Mouse (Mus musculus) neural tube, embryonic 14.5 days (tissue): ENCODE data around the gene Srsf7. TPM values are rescaled to one million over a fixed set of nuclear protein-coding genes. Genes with fewer than 3 reads are reported as not detected.

Experiments
- ATAC-seq: fragments of 200-750 bp; cut with Nextera tagmentation; 2 replicates; pipeline ENCODE4 v1.8.0; 2017; ENCODE audit warnings: low read depth, mild to moderate bottlenecking, moderate TSS enrichment, moderate library complexity
- H3K27ac ChIP-seq: fragments of 300-500 bp; sonication (generic); 2 replicates; pipeline ENCODE4 v1.5.1; 2014; ENCODE audit warnings: low read depth, mild to moderate bottlenecking, control low read depth, low read length, moderate library complexity, mixed read lengths
- H3K27me3 ChIP-seq: fragments of 300-500 bp; sonication (generic); 2 replicates; pipeline ENCODE4 v1.6.1; 2014; ENCODE audit warnings: low read length; ENCODE audit not compliant: control insufficient read depth, insufficient read depth
- H3K36me3 ChIP-seq: fragments of 300-500 bp; sonication (generic); 2 replicates; pipeline ENCODE4 v1.6.1; 2014; ENCODE audit warnings: low read length, mixed read lengths; ENCODE audit not compliant: control insufficient read depth, insufficient read depth
- H3K4me1 ChIP-seq: fragments of 300-500 bp; sonication (generic); 2 replicates; pipeline ENCODE4 v1.6.1; 2014; ENCODE audit warnings: low read length; ENCODE audit not compliant: control insufficient read depth, insufficient read depth
- H3K4me2 ChIP-seq: fragments of 300-500 bp; sonication (generic); 2 replicates; pipeline ENCODE4 v1.6.1; 2014; ENCODE audit warnings: mild to moderate bottlenecking, low read depth, low read length, control low read depth
- H3K4me3 ChIP-seq: fragments of 300-500 bp; sonication (generic); 2 replicates; pipeline ENCODE4 v1.5.1; 2014; ENCODE audit warnings: low read depth, low read length, control low read depth, mixed read lengths
- H3K9ac ChIP-seq: fragments of 300-500 bp; sonication (generic); replicated peaks from 2 replicates; pipeline ENCODE4 v1.6.1; 2014; ENCODE audit warnings: low read depth, mild to moderate bottlenecking, control low read depth, low read length, mixed read lengths
- H3K9me3 ChIP-seq: fragments of 300-500 bp; sonication (generic); 2 replicates; pipeline ENCODE4 v1.6.1; 2016; ENCODE audit warnings: low read length; ENCODE audit not compliant: control insufficient read depth
- WGBS: fragments of 180-500 bp; shearing (Covaris S2); extraction: QIAGEN DNeasy Blood & Tissue Kit; methylation state at CpG from one replicate; pipeline ENCODE4 v1.1.7; 2014; 5-methylcytosine and 5-hydroxymethylcytosine counted together
- polyA plus RNA-seq: library from polyadenylated mRNA; unstranded; fragments of >200 nt; fragmentation: Nextera tagmentation; extraction: Ambion mirVana; gene quantifications from 2 replicates; pipeline ENCODE4 v1.2.1, GENCODE M21; 2014

The Srsf7 gene
- polyA plus RNA-seq, 1 experiment from 2014 or later = 400 TPM

DNA sequence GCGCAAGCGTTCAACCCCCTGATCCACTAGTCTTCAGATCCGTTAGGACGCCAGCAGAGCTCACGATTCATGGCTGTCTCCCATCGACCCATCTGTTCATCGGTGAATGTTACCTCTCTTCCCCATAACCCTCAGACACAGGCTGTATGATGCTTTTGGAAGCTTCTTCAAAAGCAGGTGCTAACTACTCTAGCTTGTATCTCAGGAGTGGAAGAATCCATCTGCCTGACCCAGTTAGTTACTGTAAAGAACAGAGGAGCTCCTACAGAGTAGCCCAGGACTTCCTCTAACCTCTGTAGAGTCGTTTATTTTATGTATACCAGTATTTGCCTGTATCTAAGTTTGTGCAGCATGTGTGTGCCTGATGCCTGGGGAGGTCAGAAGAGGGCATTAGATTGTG, 50.2 kb downstream of the Srsf7 start:
- Histone ChIP-seq H3K4me3 (no peak overlapping the region), H3K9ac (no peak overlapping the region), H3K27ac (no peak overlapping the region), H3K27me3 (no peaks in the 10 kb centered on the region), H3K4me1 (no peaks in the 10 kb centered on the region), H3K36me3 (no peaks in the 10 kb centered on the region), H3K4me2 (no peak overlapping the region), H3K9me3 (no peaks in the 10 kb centered on the region)
- 92% methylated on average over 8 of the region's 8 CpGs for WGBS
- no peak for ATAC-seq

DNA sequence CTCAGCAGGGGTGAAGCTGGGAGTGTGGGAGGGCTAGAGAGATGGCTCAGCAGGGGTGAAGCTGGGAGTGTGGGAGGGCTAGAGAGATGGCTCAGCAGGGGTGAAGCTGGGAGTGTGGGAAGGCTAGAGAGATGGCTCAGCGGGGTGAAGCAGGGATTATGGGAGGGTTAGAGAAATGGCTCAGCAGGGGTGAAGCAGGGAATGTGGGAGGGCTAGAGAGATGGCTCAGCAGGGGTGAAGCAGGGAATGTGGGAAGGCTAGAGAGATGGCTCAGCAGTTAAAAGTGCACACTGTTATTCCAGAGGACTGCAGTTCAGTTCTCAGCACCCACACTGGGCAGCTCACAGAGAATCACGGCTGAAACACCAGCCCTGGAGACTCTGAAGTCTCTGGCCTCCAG, 53.5 kb downstream of the Srsf7 start:
- Histone ChIP-seq H3K9me3 (no peaks in the 10 kb centered on the region), H3K27me3 (no peaks in the 10 kb centered on the region), H3K4me1 (no peaks in the 10 kb centered on the region), H3K9ac (no peak overlapping the region), H3K4me3 (no peak overlapping the region), H3K27ac (no peak overlapping the region), H3K36me3 (no peaks in the 10 kb centered on the region), H3K4me2 (no peak overlapping the region)
- WGBS = 74% methylated on average over 2 of the region's 2 CpGs
- no peak for ATAC-seq

DNA sequence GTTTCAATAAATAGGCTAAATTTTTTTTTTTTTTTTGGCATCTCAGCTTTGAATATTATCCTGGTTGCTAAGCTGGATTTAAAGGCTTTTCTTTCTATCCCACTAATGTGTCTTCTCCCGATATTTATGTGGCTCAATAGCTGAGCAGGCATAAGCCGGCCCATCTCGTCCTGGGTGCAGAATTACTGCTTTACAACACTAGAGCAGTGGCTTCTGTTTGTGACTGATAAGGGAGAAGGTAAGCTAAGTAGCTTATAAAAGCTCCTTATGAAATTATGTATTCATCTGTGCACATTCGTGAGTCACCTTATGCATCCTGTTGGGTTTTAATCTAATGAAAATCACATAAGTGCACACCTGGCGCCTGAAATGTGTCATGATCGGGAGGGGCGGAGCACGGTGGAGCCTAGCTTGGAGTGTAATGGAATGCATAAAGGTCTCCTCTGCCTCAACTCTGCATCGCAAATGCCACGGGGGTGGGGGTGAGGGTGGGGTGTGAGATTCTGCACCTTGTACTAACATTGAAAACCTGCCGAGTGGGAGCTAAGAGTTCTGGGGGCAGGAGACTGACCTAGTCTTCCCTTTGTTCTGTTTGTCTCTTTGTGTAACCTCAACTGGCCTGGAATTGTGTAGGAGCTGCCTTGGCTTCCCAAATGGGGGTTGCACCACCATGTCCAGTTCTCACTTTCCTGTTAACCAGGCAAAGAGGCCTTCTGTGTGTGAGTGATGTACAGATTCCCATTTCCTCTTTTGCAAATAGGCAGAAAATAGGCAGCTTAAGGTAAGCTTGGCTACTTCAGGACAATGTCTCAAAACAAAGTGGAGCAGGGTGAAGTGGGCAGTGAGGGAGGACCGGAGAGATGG, 54.1 kb downstream of the Srsf7 start:
- H3K4me3 ChIP-seq = no peak overlapping the region
- no peak for ATAC-seq

DNA sequence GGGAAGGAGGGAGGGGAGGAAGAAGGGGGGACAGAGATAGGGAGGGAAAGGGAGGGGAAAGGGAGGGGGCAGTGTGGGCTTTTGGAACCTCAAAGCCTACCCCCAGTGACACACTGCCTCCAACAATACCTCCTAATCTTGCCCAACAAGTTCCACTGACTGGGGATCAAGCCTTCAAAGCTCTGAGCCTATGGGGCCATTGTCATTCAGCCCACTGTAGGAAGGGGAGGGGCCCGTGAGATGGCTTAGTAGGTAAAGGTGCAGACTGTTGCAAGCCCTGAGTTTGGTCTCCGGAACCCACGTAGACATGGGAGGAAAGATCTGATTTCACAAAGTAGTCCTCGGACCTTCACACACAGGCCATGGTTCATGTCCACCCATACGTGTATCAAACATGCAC, 55.8 kb downstream of the Srsf7 start:
- Histone ChIP-seq H3K4me3 (no peak overlapping the region), H3K4me1 (no peaks in the 10 kb centered on the region), H3K9me3 (no peaks in the 10 kb centered on the region), H3K4me2 (no peak overlapping the region), H3K27ac (no peak overlapping the region), H3K36me3 (no peaks in the 10 kb centered on the region), H3K9ac (no peak overlapping the region), H3K27me3 (no peaks in the 10 kb centered on the region)
- 31% methylated on average over 5 of the region's 5 CpGs for WGBS
- ATAC-seq = no peak

More for the DNA sequence above, 54.1 kb downstream of the Srsf7 start:
- Histone ChIP-seq H3K4me1 (no peaks in the 10 kb centered on the region), H3K4me2 (no peak overlapping the region), H3K9ac (no peak overlapping the region), H3K36me3 (no peaks in the 10 kb centered on the region), H3K9me3 (no peaks in the 10 kb centered on the region), H3K27ac (no peak overlapping the region), H3K27me3 (no peaks in the 10 kb centered on the region)
- 75% methylated on average over 12 of the region's 12 CpGs for WGBS

Other genes starting within 250 kb of the Srsf7 start
- gene Hnrnpll, start 145.0 kb downstream of the Srsf7 start, polyA plus RNA-seq = 66.5 and 69.3 TPM in 2 replicates
- gene Galm, start 79.8 kb downstream of the Srsf7 start, polyA plus RNA-seq = 0.79 and 1.7 TPM in 2 replicates
- 0.11 and 0.14 TPM in 2 replicates for gene Ttc39d, start 153 bp upstream of the Srsf7 start, polyA plus RNA-seq
- gene Gemin6, start 17.1 kb upstream of the Srsf7 start, polyA plus RNA-seq = 17.2 and 17.9 TPM in 2 replicates
- gene Morn2, start 82.9 kb upstream of the Srsf7 start, polyA plus RNA-seq = 56.7 and 60.1 TPM in 2 replicates
- gene Dhx57, start 83.2 kb upstream of the Srsf7 start, polyA plus RNA-seq = 52.8 and 60.1 TPM in 2 replicates
- gene Arhgef33, start 100.1 kb upstream of the Srsf7 start, polyA plus RNA-seq = 1.5 and 3.1 TPM in 2 replicates
- 2.1 and 2.5 TPM in 2 replicates for gene Gm10190, start 166.2 kb upstream of the Srsf7 start, polyA plus RNA-seq